Mouse (Mus musculus) C2C12 (cell line): ENCODE results near the gene Il2rb. TPM values are rescaled to one million over a fixed set of nuclear protein-coding genes. Genes with fewer than 3 reads are reported as not detected.

Experiments used
- H3K27me3 ChIP-seq: one replicate; pipeline ENCODE4 v1.6.1; 2011; ENCODE audit not compliant: control insufficient read depth, insufficient read depth, insufficient read length
- H3K36me3 ChIP-seq: one replicate; pipeline ENCODE4 v1.6.1; 2011; ENCODE audit not compliant: control insufficient read depth, insufficient read depth
- H3K4me3 ChIP-seq: one replicate; pipeline ENCODE4 v1.5.1; 2011; ENCODE audit warnings: mild to moderate bottlenecking, control low read depth; ENCODE audit not compliant: poor library complexity, insufficient read depth, severe bottlenecking
- H3K79me2 ChIP-seq: one replicate; pipeline ENCODE4 v1.6.1; 2011; ENCODE audit not compliant: control insufficient read depth, insufficient read depth
- H3K79me3 ChIP-seq: one replicate; pipeline ENCODE4 v1.6.1; 2011; ENCODE audit warnings: low read depth, control low read depth
- H3ac ChIP-seq: one replicate; pipeline ENCODE3; 2011; ENCODE audit warnings: low read depth; ENCODE audit not compliant: control insufficient read depth, insufficient read length
- CEBPB ChIP-seq: IDR thresholded peaks from one replicate; pipeline ENCODE4 v1.6.1; 2011; ENCODE audit warnings: low read depth, mild to moderate bottlenecking, control low read depth, moderate library complexity
- CTCF ChIP-seq: IDR thresholded peaks from one replicate; pipeline ENCODE4 v1.5.1; 2011; ENCODE audit not compliant: control insufficient read depth, insufficient read depth, insufficient read length
- FOSL1 ChIP-seq: IDR thresholded peaks from one replicate; pipeline ENCODE4 v1.8.0; 2011; ENCODE audit warnings: mild to moderate bottlenecking, low read length; ENCODE audit not compliant: poor library complexity, insufficient read depth, severe bottlenecking
- MAX ChIP-seq: IDR thresholded peaks from one replicate; pipeline ENCODE4 v1.6.1; 2011; ENCODE audit warnings: mild to moderate bottlenecking, control low read depth
- MYOD1 ChIP-seq: IDR thresholded peaks from one replicate; pipeline ENCODE4 v1.6.1; 2011; ENCODE audit warnings: low read depth; ENCODE audit not compliant: control insufficient read depth, insufficient read length
- MYOG ChIP-seq: IDR thresholded peaks from one replicate; pipeline ENCODE4 v1.6.1; 2011; ENCODE audit not compliant: control insufficient read depth, insufficient read length; ENCODE audit errors: extremely low read depth
- USF1 ChIP-seq: IDR thresholded peaks from one replicate; pipeline ENCODE4 v1.6.1; 2011; ENCODE audit warnings: low read depth, mild to moderate bottlenecking, control low read depth, moderate library complexity
- polyA plus RNA-seq: library from polyadenylated mRNA; unstranded; fragments of >200 nt; fragmentation: generic; extraction: Trizol; gene quantifications from one replicate; pipeline ENCODE4 v1.2.1, GENCODE M21; 2012; ENCODE audit warnings: missing spikeins

Il2rb gene
- polyA plus RNA-seq, 1 experiment, result 0.01 TPM

- TF ChIP-seq USF1 (no peak), MYOD1 (no peak), MAX (no peak), FOSL1 (no peak), CTCF (no peak), CEBPB (no peak), MYOG (no peak)
- Histone ChIP-seq H3K4me3 (no peak overlapping the region), H3K27me3 (peaks cover 27% of the 10 kb centered on the region), H3K36me3 (no peaks in the 10 kb centered on the region), H3ac (no peak overlapping the region), H3K79me3 (no peaks in the 10 kb centered on the region), H3K79me2 (no peaks in the 10 kb centered on the region)
Measured at GRCm38 (mm10) chr15:78471902-78472301, 23.2 kb downstream of the Il2rb start.

GRCm38 (mm10) chr15:78470495-78471276 is 24.4 kb downstream of the Il2rb start:
- Histone ChIP-seq H3K4me3 (no peak overlapping the region), H3K36me3 (no peaks in the 10 kb centered on the region), H3K79me3 (no peaks in the 10 kb centered on the region), H3ac (no peak overlapping the region), H3K79me2 (no peaks in the 10 kb centered on the region), H3K27me3 (peaks cover 27% of the 10 kb centered on the region)
- TF ChIP-seq MAX (no peak), MYOG (no peak), USF1 (no peak), FOSL1 (no peak), CTCF (no peak), MYOD1 (no peak), CEBPB (no peak)

- no peaks in the 10 kb centered on the region for H3K79me2 ChIP-seq
- no peaks in the 10 kb centered on the region for H3K79me3 ChIP-seq
- no peak within 1 kb of the TSS for H3K4me3 ChIP-seq
- H3ac ChIP-seq, result no peak within 1 kb of the TSS
- no peak for TF ChIP-seq MYOG
- peaks cover 23% of the 10 kb centered on the region for H3K27me3 ChIP-seq
- no peaks in the 10 kb centered on the region for H3K36me3 ChIP-seq
Measured at GRCm38 (mm10) chr15:78468379-78468937, 26.6 kb downstream of the Il2rb start, which contains the start of gene Tmprss6. Gene Tmprss6, minus strand, starts transcription at chr15:78468634.

- no peak for TF ChIP-seq FOSL1
- TF ChIP-seq USF1, result no peak
- TF ChIP-seq MYOD1, result no peak
- no peak for TF ChIP-seq CEBPB
- TF ChIP-seq CTCF, result no peak
- TF ChIP-seq MAX, result no peak
- no peak for TF ChIP-seq MYOG
- no peaks in the 10 kb centered on the region for H3K79me3 ChIP-seq
- H3K79me2 ChIP-seq, result no peaks in the 10 kb centered on the region
- no peak overlapping the region for H3K4me3 ChIP-seq
- no peaks in the 10 kb centered on the region for H3K36me3 ChIP-seq
- no peak overlapping the region for H3ac ChIP-seq
- H3K27me3 ChIP-seq, result peaks cover 24% of the 10 kb centered on the region
Measured at GRCm38 (mm10) chr15:78467570-78467969, 27.5 kb downstream of the Il2rb start.

- Histone ChIP-seq H3K36me3 (no peaks in the 10 kb centered on the region), H3ac (no peak overlapping the region), H3K4me3 (no peak overlapping the region), H3K27me3 (peaks cover 25% of the 10 kb centered on the region), H3K79me3 (no peaks in the 10 kb centered on the region), H3K79me2 (no peaks in the 10 kb centered on the region)
- TF ChIP-seq MAX (no peak), CEBPB (no peak), CTCF (peak; percentile 11), USF1 (no peak)
Measured at GRCm38 (mm10) chr15:78466809-78467208, 28.3 kb downstream of the Il2rb start.

GRCm38 (mm10) chr15:78462981-78463380 is 32.1 kb downstream of the Il2rb start:
- Histone ChIP-seq H3K4me3 (no peak overlapping the region), H3ac (no peak overlapping the region), H3K79me2 (no peaks in the 10 kb centered on the region), H3K36me3 (no peaks in the 10 kb centered on the region), H3K27me3 (peaks cover 38% of the 10 kb centered on the region), H3K79me3 (no peaks in the 10 kb centered on the region)
- TF ChIP-seq CTCF (no peak), USF1 (no peak), MAX (no peak), MYOG (no peak), MYOD1 (no peak), FOSL1 (no peak), CEBPB (no peak)
